Mouse (Mus musculus): Measurements from ENCODE around the gene Setdb1.
"Not testable (repeated sequence)": the region's sequence is repeated elsewhere in the genome, so short reads cannot be mapped to it uniquely, and the experiment has no call there.

The Setdb1 gene

DNA sequence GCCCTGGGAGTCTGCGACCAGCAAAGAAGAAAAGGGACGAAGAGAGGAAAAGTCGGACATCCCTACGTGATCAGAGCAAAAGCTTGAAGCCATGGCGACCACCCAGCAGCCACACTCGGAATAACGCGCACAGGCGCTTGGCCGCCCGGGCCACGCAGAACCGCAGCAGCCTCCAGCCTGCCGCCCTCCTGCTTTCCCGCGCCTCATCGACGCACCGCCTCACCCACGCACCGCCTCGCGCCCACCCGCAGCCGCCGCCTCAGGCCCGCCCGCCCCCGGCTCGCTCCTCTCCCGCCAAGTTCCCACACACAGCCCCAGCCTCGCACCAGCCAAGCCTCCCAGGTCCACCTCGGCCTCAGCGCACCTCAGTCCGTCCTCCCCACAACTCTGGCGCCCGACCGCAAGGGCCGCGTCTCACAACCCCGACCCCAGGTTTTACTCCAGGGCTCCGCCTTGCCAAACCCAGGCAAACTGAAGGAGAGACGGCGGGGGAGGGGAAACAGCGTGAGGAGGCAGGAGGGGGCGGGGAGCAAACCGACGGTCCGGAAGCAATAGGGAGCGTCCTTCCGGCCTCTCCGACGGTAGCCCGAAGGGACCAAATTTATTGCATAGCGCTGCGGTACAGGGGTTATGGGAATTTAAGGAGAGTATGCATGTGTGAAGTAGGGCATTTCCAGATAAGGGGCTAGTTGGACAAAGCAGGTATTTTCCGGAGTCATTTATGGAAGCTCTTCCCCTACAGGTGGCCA is at the start of gene Setdb1:
Setdb1 (minus strand) TSS at position 502 of the 749 bp plus-strand sequence.
- DNase-seq: peak; percentile 96 to 99

DNA sequence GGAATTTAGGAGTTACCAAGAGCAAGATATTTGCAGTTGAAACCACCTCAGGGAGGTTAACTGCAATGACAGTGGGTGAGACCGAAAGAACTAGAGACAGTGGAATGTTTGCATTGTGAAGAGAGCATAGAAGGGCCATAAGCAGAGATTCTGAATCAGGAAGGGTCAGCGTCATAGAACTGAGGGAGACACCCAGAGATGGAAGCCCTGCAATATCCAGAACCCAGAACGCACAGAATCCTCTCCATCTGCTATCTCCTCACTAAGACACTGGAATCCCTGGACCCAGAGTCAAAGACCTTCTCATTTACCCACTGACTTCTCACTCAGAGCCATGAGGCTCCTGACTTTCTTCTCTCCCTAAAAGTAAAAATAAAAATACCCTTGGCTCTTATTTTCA is 45.7 kb upstream of the Setdb1 start, which contains the start of gene 4930558C23Rik:
4930558C23Rik (minus strand) TSS at position 101 of the 400 bp plus-strand sequence.
- DNase-seq: no peak

DNA sequence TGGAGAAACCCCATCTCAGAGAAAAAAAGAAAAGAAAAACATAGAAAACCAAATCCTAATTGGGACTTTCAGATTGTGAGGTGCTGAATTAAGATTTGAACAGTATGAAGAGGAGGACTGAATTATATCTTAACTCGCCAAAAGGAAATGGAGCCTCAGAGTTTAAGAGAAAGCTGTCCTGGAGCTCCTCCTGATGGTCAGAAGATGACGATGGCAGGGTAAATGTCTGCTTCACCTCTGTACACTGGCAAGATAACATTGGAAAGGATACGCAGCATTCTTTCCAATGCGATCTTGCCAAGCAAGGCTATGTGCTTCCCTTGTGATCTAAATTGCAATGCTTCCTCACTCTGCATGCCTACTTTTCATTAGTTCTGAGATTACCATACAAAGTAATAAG is 37.4 kb upstream of the Setdb1 start:
- peak; percentile 34 to 38 for DNase-seq

DNA sequence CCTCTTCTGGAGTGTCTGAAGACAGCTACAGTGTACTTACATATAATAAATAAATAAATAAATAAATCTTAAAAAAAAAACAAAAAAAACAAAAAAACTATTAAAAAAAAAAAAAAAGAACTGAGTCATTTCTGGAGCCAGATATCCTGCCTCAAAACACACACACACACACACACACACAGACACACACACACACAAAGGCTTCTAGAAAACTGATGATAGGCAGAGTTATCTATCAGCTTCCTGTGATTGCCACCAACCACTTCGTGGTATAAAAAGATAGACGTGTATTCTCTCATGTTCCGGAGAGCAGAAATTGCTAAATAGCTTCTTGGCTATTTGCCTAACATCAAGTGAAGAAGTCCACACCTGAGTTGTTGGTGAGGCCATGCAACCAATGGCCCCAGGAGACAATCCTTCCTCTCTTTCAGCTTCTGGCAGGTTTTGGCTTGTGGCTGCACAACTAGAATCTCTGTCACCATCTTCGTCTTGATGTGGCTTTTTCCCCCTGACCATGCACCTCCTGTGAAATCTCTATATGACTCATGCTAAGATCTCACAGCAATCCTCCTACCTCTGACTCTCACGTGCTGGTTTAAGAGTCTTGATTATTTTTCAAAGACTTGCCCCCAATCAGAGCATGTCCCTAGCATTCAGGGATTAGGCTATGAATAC is 28.5 kb upstream of the Setdb1 start:
- DNase-seq: no peak

GRCm38 (mm10) chr3:95373208-95373607 is 16.2 kb upstream of the Setdb1 start:
- no peak for DNase-seq

- DNase-seq: no peak
Measured at GRCm38 (mm10) chr3:95370101-95370500, 13.1 kb upstream of the Setdb1 start.

- not testable (repeated sequence) for DNase-seq
Measured at GRCm38 (mm10) chr3:95360276-95360675, 3.3 kb upstream of the Setdb1 start.

GRCm38 (mm10) chr3:95357746-95358145 is 744 bp upstream of the Setdb1 start:
- no peak for DNase-seq

- DNase-seq: not testable (repeated sequence)
Measured at GRCm38 (mm10) chr3:95355911-95356544, 974 bp downstream of the Setdb1 start.

DNA sequence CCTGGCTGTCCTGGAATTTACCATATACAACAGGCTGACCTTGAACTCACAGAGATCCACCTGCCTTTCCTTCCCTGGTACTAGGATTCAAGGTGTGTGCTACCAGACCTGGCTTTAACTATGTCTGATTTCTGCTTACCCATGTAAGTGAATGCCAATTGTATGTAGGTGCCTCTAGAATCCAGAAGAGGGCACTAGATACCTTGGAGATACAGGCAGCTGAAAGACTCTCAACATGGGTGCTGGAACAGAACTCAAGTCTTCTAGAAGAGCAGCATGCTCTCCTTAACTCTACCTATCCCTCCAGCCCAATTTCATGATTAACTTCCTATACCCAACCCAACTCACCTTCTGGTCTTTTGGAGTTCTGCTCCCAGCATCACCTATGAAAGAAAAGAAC is 7.5 kb downstream of the Setdb1 start:
- DNase-seq: peak; percentile 16 to 53

DNA sequence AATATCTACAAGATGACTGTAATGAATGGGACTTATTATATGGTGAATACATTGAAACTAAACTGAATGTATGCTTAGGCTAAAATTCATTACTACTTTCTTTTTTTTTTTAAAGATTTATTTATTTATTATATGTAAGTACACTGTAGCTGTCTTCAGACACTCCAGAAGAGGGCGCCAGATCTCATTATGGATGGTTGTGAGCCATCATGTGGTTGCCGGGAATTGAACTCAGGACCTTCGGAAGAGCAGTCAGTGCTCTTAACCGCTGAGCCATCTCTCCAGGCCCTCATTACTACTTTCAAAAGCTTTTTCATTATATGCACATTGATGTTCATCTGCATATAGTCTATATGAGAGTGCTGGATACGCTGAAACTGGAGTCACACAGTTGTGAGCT is 8.7 kb downstream of the Setdb1 start:
- not testable (repeated sequence) for DNase-seq

DNA sequence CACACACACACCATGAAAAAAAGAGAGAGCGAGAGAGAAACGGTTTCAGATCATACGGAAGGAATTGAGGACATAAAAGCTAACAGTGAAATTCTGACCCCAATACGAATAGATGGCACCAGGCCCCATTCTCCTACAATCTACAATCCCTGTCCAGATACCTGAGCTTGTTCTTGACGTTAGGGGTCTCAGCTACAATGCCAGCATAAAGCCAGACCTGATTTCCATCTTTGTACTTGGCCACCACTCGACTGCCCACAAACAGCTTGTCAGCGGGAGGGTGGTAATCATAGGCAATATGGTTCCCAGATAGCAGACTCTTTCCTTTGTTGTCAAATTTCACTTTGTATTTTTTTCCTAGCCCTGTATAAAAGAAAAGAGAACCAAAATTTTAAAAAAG is 10.5 kb downstream of the Setdb1 start:
- no peak for DNase-seq

- DNase-seq: not testable (repeated sequence)
Measured at GRCm38 (mm10) chr3:95343356-95344000, 13.5 kb downstream of the Setdb1 start.

DNA sequence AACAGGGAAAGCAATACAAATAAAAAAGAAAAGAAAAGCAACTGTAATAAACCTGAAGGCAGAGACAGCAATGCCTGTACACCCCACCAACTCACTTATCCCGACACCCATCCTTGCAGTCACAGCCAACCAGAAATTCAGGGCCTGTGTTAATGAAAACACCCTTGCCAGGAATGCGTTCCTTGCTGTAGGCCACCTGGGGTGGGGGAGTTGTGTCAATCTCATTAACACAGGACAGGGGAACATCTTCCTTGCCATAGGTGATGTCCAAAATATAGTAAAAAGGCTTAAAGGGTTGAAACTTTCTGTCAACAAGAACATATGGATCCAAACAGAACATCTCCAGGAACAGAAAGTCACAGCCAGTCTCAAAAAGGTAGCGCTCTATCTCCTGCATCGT is 18.8 kb downstream of the Setdb1 start:
- DNase-seq: no peak

DNA sequence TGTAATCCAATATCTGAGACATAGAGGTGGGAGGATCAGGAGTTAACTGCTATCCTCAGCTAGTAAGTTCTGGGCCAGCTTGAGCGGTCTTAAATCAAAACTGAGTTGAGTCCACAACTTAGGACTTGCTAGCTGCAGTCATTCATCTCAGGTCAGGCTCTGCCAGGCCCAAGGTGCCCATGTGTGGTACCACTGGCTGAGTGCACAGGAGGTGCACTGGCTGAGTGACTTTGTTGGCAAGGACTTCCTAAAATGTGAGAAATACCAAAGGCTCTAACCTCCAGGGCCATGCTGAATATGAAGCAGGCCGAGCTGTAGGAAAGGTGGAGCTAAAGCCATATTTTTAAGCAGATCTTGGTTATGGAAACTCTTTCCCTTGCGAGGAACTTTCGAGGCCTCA is 19.7 kb downstream of the Setdb1 start:
- DNase-seq: no peak

- DNase-seq: no peak
Measured at GRCm38 (mm10) chr3:95331528-95331927, 25.5 kb downstream of the Setdb1 start.

DNA sequence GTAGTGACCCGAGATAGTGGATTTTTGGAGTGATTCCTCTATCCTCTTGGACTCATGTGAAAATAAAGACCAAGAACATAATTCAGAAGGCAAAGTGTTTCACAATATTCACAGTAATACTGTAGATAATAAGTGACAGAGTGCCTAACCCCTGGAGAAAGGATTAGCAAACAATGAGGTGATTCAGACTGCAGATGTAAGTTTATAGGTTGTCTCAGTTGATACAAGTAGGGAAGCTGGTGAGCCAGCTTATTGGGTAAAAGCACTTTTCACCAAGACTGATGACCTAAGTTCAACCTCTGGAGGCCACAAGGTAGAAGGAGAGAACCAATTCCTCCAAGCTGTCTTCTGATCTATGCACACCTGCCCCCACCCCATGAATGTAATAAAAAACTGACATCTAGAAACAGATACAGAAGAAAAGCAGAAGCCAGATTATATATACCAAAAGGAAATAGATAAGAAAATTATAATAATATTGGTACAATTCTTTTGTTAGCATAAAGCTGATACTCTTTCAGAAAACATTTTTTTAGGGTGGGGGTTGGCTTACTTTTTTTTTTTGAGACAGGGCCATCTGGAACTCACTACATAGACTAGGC is 28.1 kb downstream of the Setdb1 start:
- no peak for DNase-seq

- DNase-seq: no peak
Measured at GRCm38 (mm10) chr3:95324454-95325144, 32.4 kb downstream of the Setdb1 start.

DNA sequence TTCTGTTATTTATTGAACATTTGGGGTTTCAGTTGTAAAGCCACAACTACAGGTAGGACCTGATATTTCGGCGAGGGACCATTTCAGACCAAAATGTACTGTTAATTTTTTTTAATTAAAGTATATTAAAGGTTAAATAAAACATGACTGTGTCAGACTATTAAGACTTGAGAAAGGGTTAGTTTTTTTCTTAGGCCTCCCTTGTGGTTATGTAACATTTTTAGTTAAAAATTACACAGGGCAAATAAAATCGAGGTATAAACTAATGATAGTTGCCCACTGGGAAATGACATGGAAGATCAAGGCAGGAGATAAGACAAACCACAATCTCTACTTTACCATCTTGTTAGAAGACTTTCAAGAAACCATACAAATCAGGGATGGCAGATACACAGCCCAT is 33.6 kb downstream of the Setdb1 start:
- no peak for DNase-seq

DNA sequence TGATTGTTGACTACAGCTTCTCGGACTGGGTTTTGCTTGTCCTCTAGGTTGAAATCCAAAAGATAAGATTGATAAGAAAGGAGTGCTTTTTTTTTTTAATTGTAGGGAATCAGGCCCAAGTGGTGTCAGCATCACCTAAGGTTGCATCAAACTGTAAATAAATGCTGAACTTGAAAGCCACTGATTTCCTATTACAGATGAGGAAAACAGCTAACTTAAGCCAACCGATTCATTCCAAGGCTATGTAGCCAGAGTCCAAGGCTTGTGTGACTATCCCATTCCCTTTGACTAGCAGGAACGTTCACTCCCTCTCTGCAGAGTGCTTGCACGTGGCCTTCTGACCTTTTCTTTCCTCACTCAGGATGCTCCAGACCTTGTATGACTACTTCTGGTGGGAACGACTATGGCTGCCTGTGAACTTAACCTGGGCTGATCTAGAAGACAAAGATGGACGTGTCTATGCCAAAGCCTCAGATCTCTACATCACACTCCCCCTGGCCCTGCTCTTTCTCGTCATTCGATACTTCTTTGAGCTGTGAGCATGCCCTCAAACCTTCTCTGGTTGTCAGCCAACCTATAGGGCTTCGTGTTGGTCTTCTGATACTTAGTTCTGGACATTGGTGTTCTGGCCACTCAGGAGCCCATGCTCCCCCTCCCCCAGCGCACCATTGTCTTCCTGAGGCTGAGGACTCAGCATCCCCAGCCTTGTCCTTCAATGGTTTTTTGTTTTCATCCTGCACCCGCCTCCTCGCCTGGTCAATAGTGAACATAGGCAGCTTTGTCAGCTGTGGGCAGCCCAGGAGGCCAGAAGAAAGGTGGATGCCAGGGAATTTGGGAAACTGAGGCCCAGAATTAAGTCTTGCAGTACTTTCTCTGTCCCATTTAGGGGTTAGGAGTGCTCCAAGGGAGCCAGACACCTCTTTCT is 37.0 kb downstream of the Setdb1 start:
- no peak for DNase-seq

- no peak for DNase-seq
Measured at GRCm38 (mm10) chr3:95319110-95319509, 37.9 kb downstream of the Setdb1 start.
